Mouse (Mus musculus): ENCODE measurements at regions not wholly inside any gene's neighbourhood (a gene's known extent, or its start where the extent isn't known, plus 50 kb on each side); places are given as distances from the start of the nearest gene placed in this dataset.

DNA sequence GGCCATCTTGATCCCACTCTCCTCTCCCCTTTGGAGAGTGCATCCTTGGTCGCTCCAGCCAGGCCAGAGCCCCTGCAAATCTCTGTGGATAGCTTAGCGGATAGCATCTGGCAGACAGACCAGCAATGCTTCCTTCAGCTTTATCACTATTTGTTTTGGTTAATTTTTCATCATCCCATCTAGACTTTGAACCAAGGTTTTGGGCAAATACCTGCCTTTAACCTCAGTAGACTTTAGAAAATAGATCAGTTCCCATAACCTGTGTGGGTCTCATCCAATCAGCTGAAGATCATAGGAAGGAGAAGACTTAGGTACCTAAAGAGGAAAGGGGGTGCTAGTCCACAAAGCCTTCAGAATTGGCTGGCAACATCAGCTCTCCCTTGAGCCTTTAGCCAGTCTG, 327.2 kb upstream of the Gm10131 start:
- in situ Hi-C loops (cut with MboI; ENCODE audit: low pct_unique_long_range_greater_than_20kb), result no loop called here
- ATAC-seq, result no peak
- CTCF ChIA-PET, result interaction anchor here (1.7 kb wide), 1 partner anchor 15 kb away, joined by 3 read pairs; no protein-coding TSS in a partner anchor

DNA sequence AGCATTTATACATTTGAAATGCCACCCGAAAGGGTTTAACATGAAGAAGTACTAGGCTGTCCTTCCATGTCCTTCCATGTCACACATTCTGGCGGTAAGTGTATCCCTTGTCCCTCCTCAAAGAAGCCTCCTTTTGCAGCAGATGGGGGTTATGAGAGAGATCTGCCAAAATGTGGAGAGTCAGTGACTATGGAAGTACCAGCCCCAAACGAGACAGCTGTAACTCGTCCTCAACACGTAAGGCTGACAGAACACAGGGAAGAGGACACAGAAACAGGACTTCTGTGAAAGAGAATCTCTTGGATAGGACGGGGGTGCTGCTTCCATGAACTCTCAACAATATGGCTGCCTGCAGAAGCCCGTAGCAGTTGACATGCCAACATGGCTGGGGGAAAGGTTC, 320.4 kb upstream of the Gm10131 start:
- in situ Hi-C loops (cut with MboI; ENCODE audit: low pct_unique_long_range_greater_than_20kb), result no loop called here
- no peaks in the 10 kb centered on the region for H3K27me3 ChIP-seq
- no peak for TF ChIP-seq CTCF (IDR thresholded peaks at IDR 0.05)
- CTCF ChIA-PET, result no interaction called here
- DNase-seq (ENCODE audit: low read depth, low spot score), result no peak
- ATAC-seq, result no peak
- POLR2A ChIA-PET, result no interaction called here

More for the DNA sequence above, 327.2 kb upstream of the Gm10131 start:
- no peaks in the 10 kb centered on the region for H3K27me3 ChIP-seq
- no peak for TF ChIP-seq CTCF (IDR thresholded peaks at IDR 0.05)
- DNase-seq (ENCODE audit: low read depth, low spot score), result no peak
- POLR2A ChIA-PET, result interaction anchor here (1.0 kb wide), 1 partner anchor 55 kb away, joined by 3 read pairs; no protein-coding TSS in a partner anchor

DNA sequence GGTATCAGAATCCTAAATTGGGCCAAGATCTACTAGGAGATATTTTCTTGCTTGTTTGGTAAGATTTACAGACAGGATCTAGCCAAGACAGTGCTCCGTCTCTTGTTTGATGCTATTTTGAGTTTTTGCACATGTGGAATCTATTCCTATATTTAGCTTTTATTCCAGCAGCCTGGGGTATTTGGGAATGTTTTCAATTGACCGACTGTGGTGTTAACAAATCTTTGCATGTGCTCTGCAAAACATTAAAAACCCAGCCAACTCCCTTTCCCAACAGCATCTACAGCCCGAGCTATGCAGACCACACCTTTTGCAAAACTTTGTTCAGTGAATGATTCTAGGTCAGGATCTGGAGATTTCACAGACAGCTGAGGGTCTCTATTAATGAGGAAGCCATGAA, 317.7 kb upstream of the Gm10131 start:
- ATAC-seq (no peak), DNase-seq (ENCODE audit: low read depth, low spot score) (no peak)
- ChIA-PET POLR2A (no interaction called here), CTCF (interaction anchor here (1.2 kb wide), 1 partner anchor 10 kb away, joined by 4 read pairs; no protein-coding TSS in a partner anchor)
- no peak for TF ChIP-seq CTCF (IDR thresholded peaks at IDR 0.05)
- in situ Hi-C loops (cut with MboI; ENCODE audit: low pct_unique_long_range_greater_than_20kb), result no loop called here
- no peaks in the 10 kb centered on the region for H3K27me3 ChIP-seq

DNA sequence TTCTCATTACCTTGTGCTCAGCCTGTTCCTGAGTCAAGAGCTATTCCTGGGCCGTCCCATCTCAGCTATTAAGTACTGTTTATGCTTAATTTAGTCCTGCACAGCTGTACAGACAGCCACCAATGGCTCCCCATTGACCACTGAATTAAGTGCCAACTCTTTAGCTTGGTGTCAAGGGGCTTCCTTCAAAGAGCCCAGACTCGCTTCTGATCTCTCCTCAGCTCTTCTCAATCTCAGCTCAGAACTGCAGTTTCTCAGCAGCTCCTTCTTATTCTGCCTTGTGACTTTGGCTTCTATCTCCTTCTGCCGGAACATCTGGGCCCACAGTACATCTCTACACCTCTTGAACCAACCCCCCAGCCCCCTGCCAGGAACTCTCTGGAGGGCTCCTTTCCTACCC, 290.0 kb upstream of the Gm10131 start:
- no peak for TF ChIP-seq CTCF (IDR thresholded peaks at IDR 0.05)
- DNase-seq (ENCODE audit: low read depth, low spot score) (no peak), ATAC-seq (no peak)
- H3K27me3 ChIP-seq, result no peaks in the 10 kb centered on the region
- in situ Hi-C loops (cut with MboI; ENCODE audit: low pct_unique_long_range_greater_than_20kb), result no loop called here
- POLR2A ChIA-PET, result no interaction called here
- CTCF ChIA-PET, result no interaction called here

DNA sequence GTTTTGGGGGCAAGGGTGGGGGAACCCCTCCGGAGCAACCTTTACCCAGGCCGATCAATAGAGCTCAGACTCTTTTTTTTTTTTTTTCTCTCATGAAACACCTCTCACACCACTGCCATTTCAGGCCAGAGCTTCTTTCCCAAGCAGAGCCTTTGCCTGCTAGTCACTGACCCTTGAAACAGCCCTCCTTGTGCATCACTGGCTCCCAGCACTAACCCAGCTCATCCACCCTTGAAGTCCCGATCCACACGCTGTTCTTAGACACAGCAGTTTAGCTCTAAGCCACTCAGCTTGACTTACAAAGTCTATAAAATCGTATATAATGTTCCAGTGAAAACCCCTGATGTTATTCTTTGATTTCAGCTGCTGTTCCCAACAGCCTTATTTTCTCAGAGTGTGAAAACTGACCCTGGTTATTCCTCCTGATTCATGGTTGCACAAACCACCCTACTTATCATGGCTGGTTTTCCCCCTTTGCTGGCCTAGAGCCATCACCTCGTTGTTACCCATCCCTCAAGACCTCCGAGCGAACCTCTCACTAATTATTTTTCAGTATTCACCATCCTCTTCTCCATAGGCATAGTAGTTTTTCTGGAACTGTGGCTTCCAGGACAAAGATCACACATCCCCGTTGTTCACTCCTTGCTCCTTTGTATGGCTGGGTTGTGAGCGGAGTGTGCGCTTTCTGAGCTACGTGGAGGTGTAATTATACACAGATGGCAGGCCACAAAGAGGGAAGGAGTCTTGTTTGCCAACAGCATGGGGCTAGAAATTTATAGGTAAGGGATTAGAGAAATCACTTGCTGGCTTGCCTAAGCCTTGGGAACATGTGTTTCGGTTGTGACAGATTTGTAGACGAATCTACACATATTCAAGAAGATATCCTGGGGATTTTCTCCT, 287.6 kb upstream of the Gm10131 start:
- H3K27me3 ChIP-seq, result no peaks in the 10 kb centered on the region
- no peak for DNase-seq (ENCODE audit: low read depth, low spot score)
- CTCF ChIA-PET, result interaction anchor here (1.0 kb wide), 1 partner anchor 27 kb away, joined by 3 read pairs; no protein-coding TSS in a partner anchor
- TF ChIP-seq CTCF (IDR thresholded peaks at IDR 0.05), result no peak
- POLR2A ChIA-PET, result no interaction called here
- in situ Hi-C loops (cut with MboI; ENCODE audit: low pct_unique_long_range_greater_than_20kb), result no loop called here
- no peak for ATAC-seq

DNA sequence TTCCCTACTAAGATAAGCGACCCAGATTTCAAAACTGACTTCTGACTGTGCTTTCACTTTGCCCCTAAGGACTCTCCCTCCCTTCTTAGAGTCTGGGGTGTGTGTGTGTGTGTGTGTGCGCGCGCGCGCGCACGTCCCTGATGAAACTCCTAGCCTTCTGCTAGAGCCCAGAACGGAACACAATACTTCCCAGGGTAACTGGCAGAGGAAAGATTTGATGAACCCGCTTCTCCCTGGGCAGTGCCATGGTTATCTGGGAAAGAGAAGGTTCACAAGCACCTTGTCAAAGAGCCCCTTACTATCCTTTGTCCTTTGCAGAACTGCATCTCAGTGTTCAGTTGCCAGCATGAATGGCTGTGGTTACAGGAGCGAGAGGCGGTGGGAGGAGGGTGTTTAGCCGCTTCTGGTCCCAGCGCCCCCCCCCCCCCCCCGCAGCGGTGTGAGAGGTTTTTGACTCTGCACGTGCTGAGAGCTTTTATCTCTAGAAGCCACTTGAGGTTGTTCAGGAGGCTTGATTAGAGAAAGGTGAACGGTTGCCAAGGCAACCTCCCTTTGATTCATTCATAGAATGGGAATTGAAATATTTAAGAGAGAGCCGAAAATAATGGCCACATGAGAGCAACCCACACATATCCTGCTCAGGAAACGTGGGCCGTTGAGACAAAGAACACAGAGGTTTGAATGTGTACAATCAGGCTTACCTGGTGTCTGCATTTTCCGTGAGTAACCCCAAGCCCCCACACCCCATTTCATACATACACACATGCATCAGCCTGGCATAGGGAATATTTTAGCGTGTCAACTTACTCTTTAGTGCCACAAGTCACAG, 286.3 kb upstream of the Gm10131 start:
- in situ Hi-C loops (cut with MboI; ENCODE audit: low pct_unique_long_range_greater_than_20kb), result no loop called here
- ChIA-PET POLR2A (no interaction called here), CTCF (no interaction called here)
- no peaks in the 10 kb centered on the region for H3K27me3 ChIP-seq
- no peak for DNase-seq (ENCODE audit: low read depth, low spot score)
- no peak for TF ChIP-seq CTCF (IDR thresholded peaks at IDR 0.05)
- ATAC-seq, result no peak

DNA sequence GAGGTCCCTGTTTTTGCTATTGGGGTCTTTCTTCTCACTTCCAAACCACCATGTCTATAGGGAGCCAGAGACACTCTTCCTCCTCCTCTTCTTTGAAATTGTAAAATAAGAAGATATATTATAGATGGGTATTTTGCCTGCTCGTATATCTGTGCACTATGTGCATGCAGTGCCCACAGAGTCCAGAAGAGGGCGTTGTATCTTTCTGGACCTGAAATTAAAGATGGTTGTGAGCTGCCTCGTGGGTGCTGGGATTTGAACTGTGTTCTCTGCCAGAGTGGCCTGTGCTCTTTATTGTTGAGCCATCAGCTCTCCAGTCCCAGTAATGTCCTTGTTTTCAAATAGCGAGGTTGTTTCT, 285.7 kb upstream of the Gm10131 start:
- CTCF ChIA-PET, result no interaction called here
- ATAC-seq (no peak), DNase-seq (ENCODE audit: low read depth, low spot score) (no peak)
- POLR2A ChIA-PET, result no interaction called here
- H3K27me3 ChIP-seq, result no peaks in the 10 kb centered on the region
- TF ChIP-seq CTCF (IDR thresholded peaks at IDR 0.05), result peak; percentile 28
- in situ Hi-C loops (cut with MboI; ENCODE audit: low pct_unique_long_range_greater_than_20kb), result no loop called here

DNA sequence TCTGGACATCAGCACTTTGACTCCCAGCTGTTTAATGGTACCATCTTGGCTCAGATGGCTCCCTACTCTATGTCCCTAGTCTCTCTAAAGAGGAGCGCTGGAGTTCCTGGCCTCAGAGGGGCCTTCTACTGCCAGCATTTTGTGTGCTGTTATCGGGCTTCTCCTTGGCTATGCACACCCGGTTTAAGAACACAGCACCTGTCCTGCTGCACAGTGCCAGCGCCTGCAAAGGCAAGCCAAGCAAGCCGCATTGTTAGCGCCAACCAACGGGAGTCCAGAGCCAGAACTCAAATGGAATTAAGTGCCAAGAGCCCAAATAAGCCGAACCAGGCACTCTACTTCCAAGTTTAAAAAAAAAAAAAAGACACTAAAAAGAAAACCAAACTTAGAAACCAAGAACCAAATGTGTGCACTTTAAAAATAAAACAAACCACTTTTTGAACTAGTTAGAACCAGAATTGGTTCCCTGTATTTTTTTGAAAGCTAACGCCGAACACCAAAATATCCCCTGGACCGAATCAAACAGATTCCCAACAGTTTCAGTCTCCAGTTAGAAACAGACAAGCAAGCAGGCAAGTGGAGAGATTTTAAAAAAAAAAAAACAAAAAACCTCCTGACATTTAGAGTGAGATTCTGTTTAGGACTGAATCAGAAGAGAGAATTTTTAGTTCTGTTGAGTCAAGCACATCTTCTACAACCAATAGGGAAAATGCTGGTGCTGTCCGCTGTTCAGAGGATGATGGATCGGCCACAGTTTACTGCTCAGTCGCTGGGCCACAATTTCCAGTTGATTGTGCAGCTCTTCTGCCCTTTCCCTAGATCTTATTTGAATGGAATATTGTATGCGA, 281.7 kb upstream of the Gm10131 start:
- CTCF ChIA-PET, result no interaction called here
- no peak for DNase-seq (ENCODE audit: low read depth, low spot score)
- ATAC-seq, result no peak
- POLR2A ChIA-PET, result interaction anchor here (0.7 kb wide), 1 partner anchor 159 kb away, joined by 4 read pairs; no protein-coding TSS in a partner anchor
- no peaks in the 10 kb centered on the region for H3K27me3 ChIP-seq
- no peak for TF ChIP-seq CTCF (IDR thresholded peaks at IDR 0.05)
- in situ Hi-C loops (cut with MboI; ENCODE audit: low pct_unique_long_range_greater_than_20kb), result no loop called here

DNA sequence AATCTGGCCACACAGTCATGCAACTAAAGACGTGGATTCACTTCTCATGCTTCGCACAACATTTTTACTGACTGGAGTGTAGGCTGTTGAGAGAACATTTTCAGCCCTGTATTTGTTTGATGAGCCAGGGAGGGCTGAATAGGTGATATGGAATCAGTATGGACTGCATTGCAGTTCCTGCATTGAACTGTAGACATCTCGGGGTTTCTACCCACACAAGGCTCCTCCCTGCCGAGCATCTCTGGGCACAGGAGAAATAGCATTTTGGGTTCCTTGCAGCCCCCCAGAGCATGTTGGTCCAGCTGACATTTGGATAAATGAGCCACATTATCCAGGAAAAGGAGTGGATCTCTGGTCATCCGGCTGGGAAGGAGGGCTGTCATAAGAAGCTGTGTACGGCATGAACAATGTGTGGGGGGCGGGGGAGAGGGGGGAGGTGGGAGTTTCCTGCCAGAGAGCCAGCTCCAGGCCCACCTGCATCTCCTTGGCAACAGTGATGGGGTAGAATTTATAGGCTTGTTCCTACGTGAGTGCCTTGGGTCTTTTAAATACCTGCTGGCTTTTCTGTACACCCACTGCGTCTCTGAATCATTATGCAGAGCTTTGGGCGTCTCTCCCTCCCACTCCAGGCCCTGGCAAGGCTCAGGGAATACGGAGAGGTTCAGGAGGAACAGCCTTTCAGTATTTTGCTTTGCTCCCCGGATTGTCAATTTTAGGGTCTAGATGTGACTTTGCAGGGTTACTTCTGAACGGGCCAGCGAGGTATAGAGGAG, 280.9 kb upstream of the Gm10131 start:
- ATAC-seq (no peak), DNase-seq (ENCODE audit: low read depth, low spot score) (no peak)
- POLR2A ChIA-PET, result no interaction called here
- no peaks in the 10 kb centered on the region for H3K27me3 ChIP-seq
- CTCF ChIA-PET, result no interaction called here
- no peak for TF ChIP-seq CTCF (IDR thresholded peaks at IDR 0.05)
- in situ Hi-C loops (cut with MboI; ENCODE audit: low pct_unique_long_range_greater_than_20kb), result no loop called here
